Mouse (Mus musculus): ENCODE results near the gene Dgkz.

GRCm38 (mm10) chr2:91966367-91966766, 9.3 kb downstream of the Dgkz start:
- no peak for TF ChIP-seq CTCF (IDR thresholded peaks at IDR 0.05; ENCODE audit: insufficient read depth, low read length)
- no peak for TF ChIP-seq POLR2A (IDR thresholded peaks at IDR 0.05; ENCODE audit: borderline replicate concordance, extremely low read depth, low read depth, low read length)
